Mouse (Mus musculus): ENCODE results near the gene Sphk2. TPM values are rescaled to one million over a fixed set of nuclear protein-coding genes. Genes with fewer than 3 reads are reported as not detected.

Gene Sphk2
- polyA plus RNA-seq, 1 experiment from 2014 or later = 35.4 TPM

DNA sequence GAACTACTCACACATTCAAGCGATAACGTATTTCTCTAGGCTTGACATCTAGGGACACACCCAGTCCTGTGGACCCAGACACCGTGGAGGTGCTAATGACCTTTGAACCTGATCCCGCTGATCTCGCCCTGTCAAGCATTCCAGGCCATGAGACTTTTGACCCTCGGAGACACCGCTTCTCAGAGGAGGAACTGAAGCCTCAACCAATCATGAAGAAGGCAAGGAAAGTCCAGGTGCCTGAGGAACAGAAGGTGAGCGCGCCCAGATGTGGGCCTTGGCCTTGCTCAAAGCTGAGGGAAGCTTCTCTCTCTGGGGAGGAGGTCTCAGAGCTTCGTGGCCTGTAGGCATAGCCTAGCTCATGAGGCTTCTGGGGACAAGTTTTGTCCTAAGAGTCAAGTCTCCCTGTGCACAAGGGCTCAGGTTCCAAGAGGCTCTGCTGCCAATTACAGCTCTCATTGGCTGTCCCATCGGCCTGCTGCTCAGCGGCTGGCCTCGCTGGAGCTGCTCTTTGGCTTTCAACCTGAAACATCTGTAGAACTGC, 9.5 kb downstream of the Sphk2 start:
- Histone ChIP-seq H3K9me3 (no peaks in the 10 kb centered on the region), H3K9ac (no peak overlapping the region), H3K4me3 (replicated peaks) (peak overlapping the region; percentile 69; the same call in 1 of the 2 replicates), H3K27me3 (replicated peaks) (no peaks in the 10 kb centered on the region), H3K27ac (peak overlapping the region; percentile 95; the same call in 1 of the 2 replicates), H3K36me3 (peaks cover 27% of the 10 kb centered on the region), H3K4me1 (peaks cover 64% of the 10 kb centered on the region), H3K4me2 (peak overlapping the region; percentile 99)
- ATAC-seq (ENCODE audit: insufficient read depth, low FRiP score, low read depth) = no peak
- 27% methylated on average over 13 of the region's 13 CpGs for WGBS

DNA sequence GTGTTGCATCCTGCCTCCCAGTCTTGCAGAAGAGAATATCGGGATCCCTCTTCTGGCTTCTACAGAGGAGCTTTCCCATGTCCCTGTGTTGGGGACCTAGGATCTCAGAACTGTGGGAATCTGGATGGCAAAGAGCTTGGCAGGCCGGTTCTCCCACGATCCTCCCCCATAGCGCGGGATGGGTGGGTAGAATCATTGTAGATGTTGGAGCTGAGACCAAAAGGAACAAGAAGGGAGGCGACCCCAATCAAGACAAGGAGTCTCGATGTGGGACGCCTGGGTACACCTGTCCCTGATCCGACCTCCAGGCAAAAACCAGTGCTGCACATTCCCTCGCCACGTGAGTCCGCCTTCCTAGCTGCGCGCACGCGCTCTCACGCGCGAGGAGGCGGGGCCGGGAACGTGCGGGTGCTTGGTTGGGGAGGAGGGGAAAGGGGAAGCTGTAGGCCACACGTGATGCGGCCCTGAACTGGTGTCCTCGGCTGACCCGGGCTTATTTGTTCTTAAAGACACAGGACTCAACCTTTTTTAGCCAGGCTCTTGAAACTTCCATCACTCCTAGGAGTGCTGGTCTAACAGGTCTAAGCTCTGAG, 10.3 kb downstream of the Sphk2 start:
- peak overlapping the region; percentile 69 for H3K4me3 ChIP-seq (replicated peaks)
- no peaks in the 10 kb centered on the region for H3K9me3 ChIP-seq
- H3K27me3 ChIP-seq (replicated peaks) = no peaks in the 10 kb centered on the region
- peak; percentile 12; the same call in 1 of the 2 replicates for ATAC-seq (ENCODE audit: insufficient read depth, low FRiP score, low read depth)
- 0 out of 2 replicates have a peak overlapping the region, but pooled peaks have one; percentile 5 for H3K9ac ChIP-seq
- H3K4me2 ChIP-seq = peak overlapping the region; percentile 99
- peak overlapping the region; percentile 95 for H3K27ac ChIP-seq
- H3K4me1 ChIP-seq = peaks cover 57% of the 10 kb centered on the region
- WGBS = under 1% methylated on average over 27 of the region's 27 CpGs
- H3K36me3 ChIP-seq = peaks cover 19% of the 10 kb centered on the region

DNA sequence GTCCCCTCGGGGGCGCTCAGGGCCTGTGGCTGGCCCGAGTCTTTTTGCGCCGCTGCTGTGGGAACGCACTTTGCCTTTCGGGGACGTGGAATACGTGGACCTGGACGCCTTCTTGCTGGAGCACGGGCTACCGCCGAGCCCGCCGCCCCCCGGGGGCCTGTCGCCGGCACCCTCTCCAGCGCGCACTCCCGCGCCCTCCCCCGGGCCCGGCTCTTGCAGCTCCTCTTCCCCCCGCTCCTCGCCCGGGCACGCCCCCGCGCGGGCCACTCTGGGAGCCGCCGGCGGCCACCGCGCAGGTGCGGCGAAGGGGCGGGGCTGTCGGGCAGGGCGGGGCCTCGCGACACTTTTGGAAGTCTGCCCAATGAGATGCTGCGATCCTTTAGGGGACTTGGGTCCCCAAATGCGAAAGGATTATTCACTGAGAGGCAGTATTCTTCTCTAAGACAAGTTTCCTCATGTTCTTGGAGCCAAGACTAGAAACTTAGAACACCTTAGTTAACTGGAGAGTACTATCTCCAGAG, 11.0 kb downstream of the Sphk2 start:
- Histone ChIP-seq H3K27ac (peak overlapping the region; percentile 95), H3K27me3 (replicated peaks) (no peaks in the 10 kb centered on the region), H3K4me3 (replicated peaks) (peak overlapping the region; percentile 69), H3K9ac (peak overlapping the region; percentile 58), H3K4me2 (peak overlapping the region; percentile 99), H3K4me1 (peaks cover 53% of the 10 kb centered on the region), H3K9me3 (no peaks in the 10 kb centered on the region), H3K36me3 (peaks cover 14% of the 10 kb centered on the region)
- ATAC-seq (ENCODE audit: insufficient read depth, low FRiP score, low read depth) = no peak
- under 1% methylated on average over 26 of the region's 45 CpGs for WGBS

DNA sequence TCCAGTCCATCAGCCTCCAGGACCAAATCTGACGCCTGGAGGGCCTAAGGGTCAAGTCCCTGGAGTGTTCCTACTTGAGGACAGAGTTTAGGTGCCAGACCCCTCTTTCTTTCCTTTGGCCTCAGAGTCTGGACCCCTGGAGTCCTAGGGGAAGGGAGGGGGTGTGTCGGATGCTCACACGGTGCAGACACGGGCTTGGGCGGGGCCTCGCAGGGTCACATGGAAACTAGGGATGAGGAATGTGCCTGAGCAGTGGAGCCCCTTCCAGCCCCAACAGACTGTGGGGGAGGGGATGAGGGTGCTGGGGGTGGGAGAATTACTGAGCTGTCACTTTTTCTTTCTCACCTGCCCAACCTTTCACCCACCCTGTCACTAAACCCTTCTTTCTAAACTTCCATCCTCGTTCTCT, 11.9 kb downstream of the Sphk2 start:
- Histone ChIP-seq H3K4me1 (peaks cover 52% of the 10 kb centered on the region), H3K27ac (peak overlapping the region; percentile 95)
- no peak for ATAC-seq (ENCODE audit: insufficient read depth, low FRiP score, low read depth)

DNA sequence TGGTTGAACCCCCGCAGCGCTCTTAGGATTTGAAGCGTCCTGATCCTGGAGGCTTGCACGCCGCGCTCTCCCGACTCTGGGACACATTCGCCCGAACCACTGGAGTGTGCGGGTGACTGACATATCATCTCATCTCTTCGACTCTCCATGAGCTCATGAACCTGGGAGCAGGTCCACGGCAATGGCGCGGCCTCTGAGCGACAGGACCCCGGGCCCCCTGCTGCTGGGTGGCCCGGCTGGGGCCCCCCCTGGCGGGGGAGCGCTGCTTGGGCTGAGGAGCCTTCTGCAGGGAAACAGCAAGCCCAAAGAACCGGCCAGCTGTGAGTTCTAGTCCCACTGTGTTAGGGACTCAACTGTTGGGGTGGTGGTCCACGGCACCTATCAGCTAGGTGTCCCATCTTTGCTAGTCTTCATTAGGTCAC, 12.3 kb downstream of the Sphk2 start:
- Histone ChIP-seq H3K27ac (peak overlapping the region; percentile 95), H3K4me1 (peaks cover 50% of the 10 kb centered on the region), H3K4me2 (peak overlapping the region; percentile 99), H3K36me3 (peaks cover under 1% of the 10 kb centered on the region; the same call in 1 of the 2 replicates), H3K9ac (peak overlapping the region; percentile 33), H3K9me3 (no peaks in the 10 kb centered on the region), H3K4me3 (replicated peaks) (peak overlapping the region; percentile 69), H3K27me3 (replicated peaks) (no peaks in the 10 kb centered on the region)
- under 1% methylated on average over 21 of the region's 21 CpGs for WGBS
- no peak for ATAC-seq (ENCODE audit: insufficient read depth, low FRiP score, low read depth)

More for the DNA sequence above, 11.9 kb downstream of the Sphk2 start:
- Histone ChIP-seq H3K27me3 (replicated peaks) (no peaks in the 10 kb centered on the region), H3K36me3 (peaks cover 5% of the 10 kb centered on the region), H3K4me3 (replicated peaks) (peak overlapping the region; percentile 69), H3K9me3 (no peaks in the 10 kb centered on the region), H3K4me2 (peak overlapping the region; percentile 99), H3K9ac (peak overlapping the region; percentile 58; the same call in 1 of the 2 replicates)
- WGBS = 0% methylated on average over 7 of the region's 7 CpGs

DNA sequence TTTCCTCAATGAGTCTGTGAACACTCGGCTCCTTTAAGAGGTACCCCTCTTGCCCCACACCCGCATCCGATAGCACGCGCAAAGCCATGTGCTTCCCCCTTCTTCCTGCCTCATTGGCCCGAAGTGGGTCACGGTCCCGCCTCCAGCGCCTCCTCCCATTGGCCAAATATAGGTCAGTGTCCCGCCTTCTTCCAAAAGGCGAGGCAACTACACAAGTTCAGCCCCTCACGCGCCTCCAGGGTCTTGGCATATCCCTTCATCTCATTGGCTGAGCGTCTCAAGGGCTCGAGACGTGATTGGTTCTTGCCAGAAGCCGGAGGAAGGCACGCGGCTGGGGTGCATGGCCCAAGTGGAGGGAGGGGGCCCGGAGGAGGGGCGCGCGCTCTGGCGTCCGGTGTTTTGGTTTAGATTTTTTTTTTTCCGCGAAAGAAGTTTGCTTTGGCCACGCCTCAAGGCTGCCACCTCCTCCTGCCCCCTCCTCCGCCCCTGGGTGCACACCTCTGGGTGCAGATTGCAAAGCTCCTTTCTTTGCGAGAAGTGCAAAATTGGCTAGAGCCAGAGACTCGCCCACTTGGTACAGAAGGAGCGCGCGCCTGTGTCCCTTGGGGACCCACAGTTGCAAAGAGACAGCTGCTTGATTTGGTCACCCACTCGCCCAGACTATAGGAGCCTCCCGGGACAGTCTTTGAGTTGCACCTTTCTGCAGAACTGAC, 12.9 kb downstream of the Sphk2 start, which contains the start of gene Dbp:
Gene Dbp (plus strand): TSS at position 359 of the 713 bp plus-strand sequence.
- peak within 1 kb of the TSS; percentile 69 for H3K4me3 ChIP-seq (replicated peaks)
- no peaks in the 10 kb centered on the region for H3K9me3 ChIP-seq
- no peaks in the 10 kb centered on the region for H3K36me3 ChIP-seq
- peak within 1 kb of the TSS; percentile 99 for H3K4me2 ChIP-seq
- H3K9ac ChIP-seq = peak within 1 kb of the TSS; percentile 33
- peaks cover 55% of the 10 kb centered on the region for H3K4me1 ChIP-seq
- peaks cover 6% of the 10 kb centered on the region for H3K27me3 ChIP-seq (replicated peaks)
- under 1% methylated on average over 36 of the region's 36 CpGs for WGBS
- ATAC-seq (ENCODE audit: insufficient read depth, low FRiP score, low read depth) = peak; percentile 88
- peak within 1 kb of the TSS; percentile 95 for H3K27ac ChIP-seq

DNA sequence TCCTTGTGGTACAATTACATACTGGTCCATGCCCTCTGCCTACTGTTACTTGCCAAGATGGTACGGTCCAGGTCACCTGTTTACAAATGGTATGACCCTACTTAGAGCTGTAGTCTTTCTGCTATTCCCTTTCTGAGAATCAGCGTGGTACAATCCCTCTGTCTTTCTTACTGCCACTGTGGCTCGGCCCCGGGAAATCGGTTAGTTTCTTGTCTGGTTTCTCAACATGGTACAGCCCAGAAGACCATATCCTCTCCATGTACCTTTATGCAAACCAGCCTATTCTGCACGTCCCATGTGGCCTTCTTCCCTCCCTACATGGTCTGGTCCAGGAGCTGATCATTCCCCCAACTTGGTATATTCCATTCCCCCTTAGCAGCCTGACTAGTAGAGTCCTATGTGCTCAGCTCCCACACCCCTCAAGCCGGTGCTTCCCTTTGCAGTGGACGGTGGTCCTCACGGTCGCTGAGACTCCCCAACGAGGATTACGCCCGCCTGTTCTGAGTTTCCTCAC, 13.7 kb downstream of the Sphk2 start:
- Histone ChIP-seq H3K4me3 (replicated peaks) (peak overlapping the region; percentile 69), H3K27me3 (replicated peaks) (peaks cover 13% of the 10 kb centered on the region), H3K27ac (peak overlapping the region; percentile 88), H3K9me3 (no peaks in the 10 kb centered on the region), H3K9ac (no peak overlapping the region), H3K4me1 (peaks cover 61% of the 10 kb centered on the region), H3K4me2 (peak overlapping the region; percentile 99), H3K36me3 (no peaks in the 10 kb centered on the region)
- peak; percentile 41; the same call in 1 of the 2 replicates for ATAC-seq (ENCODE audit: insufficient read depth, low FRiP score, low read depth)
- 2% methylated on average over 13 of the region's 13 CpGs for WGBS

DNA sequence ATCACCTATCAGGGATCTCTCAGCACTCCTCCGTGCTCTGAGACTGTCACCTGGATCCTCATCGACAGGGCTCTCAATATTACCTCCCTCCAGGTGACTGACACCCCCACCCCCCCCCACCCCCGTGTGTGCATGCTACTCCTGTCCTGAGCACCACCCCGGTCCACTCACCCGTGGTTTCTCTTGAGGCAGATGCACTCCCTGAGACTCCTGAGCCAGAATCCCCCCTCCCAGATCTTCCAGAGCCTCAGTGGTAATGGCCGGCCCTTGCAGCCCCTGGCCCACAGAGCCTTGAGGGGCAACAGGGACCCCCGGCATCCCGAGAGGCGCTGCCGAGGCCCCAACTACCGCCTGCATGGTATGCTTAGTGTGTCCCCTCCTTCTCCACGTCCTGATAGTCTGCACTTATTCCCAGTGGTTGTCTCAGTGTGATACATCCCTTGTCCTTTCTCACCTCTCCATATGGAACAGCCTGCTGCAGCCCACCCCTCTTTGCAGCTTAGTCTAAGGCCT, 14.2 kb downstream of the Sphk2 start:
- Histone ChIP-seq H3K9ac (no peak overlapping the region), H3K4me1 (peaks cover 56% of the 10 kb centered on the region), H3K4me2 (peak overlapping the region; percentile 99), H3K27me3 (replicated peaks) (peaks cover 19% of the 10 kb centered on the region), H3K27ac (peak overlapping the region; percentile 88), H3K9me3 (no peaks in the 10 kb centered on the region), H3K36me3 (no peaks in the 10 kb centered on the region), H3K4me3 (replicated peaks) (peak overlapping the region; percentile 69)
- ATAC-seq (ENCODE audit: insufficient read depth, low FRiP score, low read depth) = no peak
- 41% methylated on average over 12 of the region's 12 CpGs for WGBS

DNA sequence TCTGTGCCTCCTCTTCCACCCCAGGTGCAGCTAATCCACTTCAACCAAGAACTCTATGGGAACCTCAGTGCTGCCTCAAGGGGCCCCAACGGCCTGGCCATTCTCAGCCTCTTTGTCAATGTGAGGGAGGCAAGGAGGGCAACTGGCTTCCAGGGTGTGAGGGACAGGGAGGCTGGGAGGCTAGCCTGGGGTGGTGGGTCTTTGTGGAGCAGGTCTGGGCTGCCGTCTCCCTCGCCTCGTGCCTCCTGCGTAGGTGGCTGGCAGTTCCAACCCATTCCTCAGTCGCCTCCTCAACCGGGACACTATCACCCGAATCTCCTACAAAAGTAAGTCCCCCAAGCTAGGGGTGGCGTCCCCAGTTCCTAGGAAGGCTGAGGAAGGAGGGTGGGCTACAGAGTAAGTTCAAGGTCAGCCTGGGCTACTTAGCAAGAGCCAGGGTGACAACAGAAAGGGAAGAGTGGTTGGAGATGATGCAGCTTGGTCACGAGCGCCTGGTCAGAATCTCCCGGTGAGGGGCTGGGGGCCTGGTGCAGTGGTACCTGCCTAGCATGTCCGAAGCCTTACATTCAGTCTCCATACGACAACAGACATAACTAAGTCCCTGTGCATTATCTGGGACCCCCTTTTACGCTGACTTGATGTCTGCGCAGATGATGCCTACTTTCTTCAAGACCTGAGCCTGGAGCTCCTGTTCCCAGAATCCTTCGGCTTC, 14.8 kb downstream of the Sphk2 start:
- peaks cover 21% of the 10 kb centered on the region for H3K27me3 ChIP-seq (replicated peaks)
- H3K27ac ChIP-seq = no peak overlapping the region
- no peaks in the 10 kb centered on the region for H3K9me3 ChIP-seq
- H3K9ac ChIP-seq = no peak overlapping the region
- H3K4me2 ChIP-seq = no peak overlapping the region
- no peak overlapping the region for H3K4me3 ChIP-seq (replicated peaks)
- H3K4me1 ChIP-seq = peaks cover 50% of the 10 kb centered on the region
- no peaks in the 10 kb centered on the region for H3K36me3 ChIP-seq
- whole genome bisulfite sequencing = 90% methylated on average over 17 of the region's 17 CpGs
- no peak for ATAC-seq (ENCODE audit: insufficient read depth, low FRiP score, low read depth)

DNA sequence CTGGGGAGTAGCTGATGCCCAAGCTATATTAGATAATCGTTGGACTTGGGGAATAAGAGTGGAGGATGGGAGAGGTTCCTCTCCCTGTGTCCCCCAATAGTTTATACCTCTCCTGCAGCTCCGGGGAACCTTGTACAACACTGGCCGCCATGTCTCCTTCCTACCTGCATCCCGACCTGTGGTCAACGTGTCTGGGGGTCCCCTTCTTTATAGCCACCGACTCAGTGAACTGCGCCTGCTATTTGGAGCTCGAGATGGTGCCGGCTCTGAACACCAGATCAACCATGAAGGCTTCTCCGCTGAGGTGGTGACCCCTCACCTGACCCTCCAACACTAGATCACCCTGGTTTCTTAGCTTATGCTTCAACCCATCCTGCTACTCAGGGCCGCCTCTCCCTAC, 15.5 kb downstream of the Sphk2 start:
- H3K4me2 ChIP-seq = no peak overlapping the region
- H3K36me3 ChIP-seq = no peaks in the 10 kb centered on the region
- no peak overlapping the region for H3K4me3 ChIP-seq (replicated peaks)
- H3K27me3 ChIP-seq (replicated peaks) = peaks cover 21% of the 10 kb centered on the region
- no peak overlapping the region for H3K27ac ChIP-seq
- no peaks in the 10 kb centered on the region for H3K9me3 ChIP-seq
- no peak for ATAC-seq (ENCODE audit: insufficient read depth, low FRiP score, low read depth)
- H3K4me1 ChIP-seq = peaks cover 44% of the 10 kb centered on the region
- 91% methylated on average over 11 of the region's 11 CpGs for WGBS
- no peak overlapping the region for H3K9ac ChIP-seq

DNA sequence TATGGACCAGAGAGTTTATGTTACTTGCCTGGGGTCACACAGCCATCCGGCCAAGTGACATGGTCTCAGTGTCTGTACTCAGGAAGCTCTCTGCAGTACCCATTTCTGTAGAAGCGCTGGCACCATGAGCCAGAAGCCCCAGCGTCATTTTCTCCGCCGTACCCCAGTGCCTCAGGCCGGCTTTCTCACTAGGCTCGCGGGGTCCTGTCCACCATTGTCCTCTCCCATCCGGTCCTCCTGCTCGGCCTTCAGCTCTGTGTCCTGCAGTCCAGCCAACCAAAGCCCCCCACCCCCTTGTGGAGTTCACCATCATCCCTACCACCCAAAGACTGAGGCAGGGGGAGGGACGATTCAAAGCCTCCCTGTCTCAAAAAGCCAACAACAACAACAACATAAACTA, 16.2 kb downstream of the Sphk2 start:
- WGBS = 85% methylated on average over 11 of the region's 11 CpGs
- H3K4me3 ChIP-seq (replicated peaks) = no peak overlapping the region
- H3K9me3 ChIP-seq = no peaks in the 10 kb centered on the region
- ATAC-seq (ENCODE audit: insufficient read depth, low FRiP score, low read depth) = no peak
- no peak overlapping the region for H3K27ac ChIP-seq
- H3K27me3 ChIP-seq (replicated peaks) = peaks cover 21% of the 10 kb centered on the region
- peaks cover 37% of the 10 kb centered on the region for H3K4me1 ChIP-seq
- no peak overlapping the region for H3K4me2 ChIP-seq
- H3K9ac ChIP-seq = no peak overlapping the region
- H3K36me3 ChIP-seq = no peaks in the 10 kb centered on the region

All from stomach, embryonic 15.5 days (tissue).